Mouse (Mus musculus): ENCODE measurements around the gene Lrrn4cl. TPM values are rescaled to one million over a fixed set of nuclear protein-coding genes. Genes with fewer than 3 reads are reported as not detected.

The Lrrn4cl gene
- polyA plus RNA-seq (2012; rRNA removed), result 0.37 and 0.40 TPM in 2 replicates

DNA sequence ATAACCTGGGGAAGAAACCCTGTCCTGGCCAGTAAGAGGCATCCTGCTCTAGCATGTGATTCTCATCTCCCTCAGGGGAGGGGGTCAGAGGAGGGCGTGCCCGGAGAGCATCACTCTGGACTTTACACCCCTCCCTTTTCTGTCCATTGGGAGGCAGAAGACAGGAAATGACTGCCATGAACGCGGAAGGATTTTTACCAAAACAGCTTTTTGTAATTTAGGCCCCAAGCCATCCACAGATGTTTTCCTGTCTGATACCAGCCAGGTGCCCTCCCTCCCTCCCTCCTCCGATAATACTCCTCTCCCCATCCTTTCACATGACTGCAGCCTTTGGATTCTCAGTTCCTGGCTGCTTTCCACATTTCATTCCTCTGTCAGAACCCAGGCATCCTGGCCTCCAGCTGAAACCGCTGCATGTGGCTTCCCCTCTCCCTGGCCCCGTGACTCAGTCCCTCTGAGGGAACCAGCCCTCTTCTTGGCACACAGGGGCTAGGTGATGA lies at the start of gene Lrrn4cl:
TSS of gene Lrrn4cl (plus strand) at position 367 of the 500 bp plus-strand sequence.
- Histone ChIP-seq H3K27ac (ENCODE audit: control insufficient read depth, insufficient read depth, low read depth, low read length) (no peak within 1 kb of the TSS), H3K4me3 (ENCODE audit: control insufficient read depth, low read depth, low read length) (no peak within 1 kb of the TSS), H3K27me3 (ENCODE audit: control insufficient read depth, insufficient read depth, low read length) (no peaks in the 10 kb centered on the region), H3K36me3 (ENCODE audit: control insufficient read depth, insufficient read depth, low read length) (no peaks in the 10 kb centered on the region), H3K4me1 (ENCODE audit: control insufficient read depth, insufficient read depth, low read length) (peaks cover 11% of the 10 kb centered on the region)
- TF ChIP-seq POLR2A (IDR thresholded peaks at IDR 0.05; ENCODE audit: control insufficient read depth, low read depth, low read length) (no peak), CTCF (IDR thresholded peaks at IDR 0.05; ENCODE audit: control insufficient read depth, insufficient read depth, insufficient replicate concordance, low read depth, low read length) (no peak)

GRCm38 (mm10) chr19:8802130-8802821 lies 48.3 kb upstream of the Lrrn4cl start, which contains the start of gene Zbtb3:
Zbtb3 (plus strand) TSS chr19:8802555.
- peak within 1 kb of the TSS; percentile 98 for H3K4me3 ChIP-seq (ENCODE audit: control insufficient read depth, low read depth, low read length)
- TF ChIP-seq POLR2A (IDR thresholded peaks at IDR 0.05; ENCODE audit: control insufficient read depth, low read depth, low read length) (peak; percentile 55), CTCF (IDR thresholded peaks at IDR 0.05; ENCODE audit: control insufficient read depth, insufficient read depth, insufficient replicate concordance, low read depth, low read length) (no peak)

DNA sequence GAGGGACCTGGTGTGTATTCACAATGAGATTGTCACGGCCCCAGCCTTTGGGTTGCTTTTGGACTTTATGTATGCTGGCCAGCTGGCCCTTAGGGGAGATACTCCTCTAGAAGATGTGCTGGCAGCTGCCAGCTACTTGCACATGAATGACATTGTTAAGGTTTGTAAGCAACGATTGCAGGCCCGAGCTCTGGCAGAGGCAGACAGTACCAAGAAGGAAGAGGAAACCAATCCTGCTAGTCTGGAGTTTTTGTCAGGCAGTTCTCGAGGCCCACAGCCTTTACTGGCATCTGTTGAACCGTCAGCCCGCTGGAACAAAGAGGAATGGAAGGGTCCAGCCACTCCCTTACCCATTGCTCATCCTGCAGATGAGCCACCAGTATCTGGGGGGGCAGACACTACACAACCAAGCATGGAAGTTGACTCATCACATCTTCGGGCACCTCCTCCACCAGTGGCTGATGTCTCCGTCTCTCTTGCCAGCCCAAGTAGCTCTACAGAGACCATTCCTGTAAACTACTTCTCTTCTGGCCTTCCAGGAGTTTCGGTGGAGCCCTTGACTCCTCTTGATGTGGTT lies 47.3 kb upstream of the Lrrn4cl start:
- no peak for TF ChIP-seq POLR2A (IDR thresholded peaks at IDR 0.05; ENCODE audit: control insufficient read depth, low read depth, low read length)
- no peak for TF ChIP-seq CTCF (IDR thresholded peaks at IDR 0.05; ENCODE audit: control insufficient read depth, insufficient read depth, insufficient replicate concordance, low read depth, low read length)
- Histone ChIP-seq H3K4me3 (ENCODE audit: control insufficient read depth, low read depth, low read length) (peak overlapping the region; percentile 98), H3K27me3 (ENCODE audit: control insufficient read depth, insufficient read depth, low read length) (no peaks in the 10 kb centered on the region), H3K27ac (ENCODE audit: control insufficient read depth, insufficient read depth, low read depth, low read length) (peak overlapping the region; percentile 98), H3K4me1 (ENCODE audit: control insufficient read depth, insufficient read depth, low read length) (peaks cover 7% of the 10 kb centered on the region), H3K36me3 (ENCODE audit: control insufficient read depth, insufficient read depth, low read length) (no peaks in the 10 kb centered on the region)

More at GRCm38 (mm10) chr19:8802130-8802821, 48.3 kb upstream of the Lrrn4cl start, which contains the start of gene Zbtb3:
- Histone ChIP-seq H3K4me1 (ENCODE audit: control insufficient read depth, insufficient read depth, low read length) (peaks cover 7% of the 10 kb centered on the region), H3K27ac (ENCODE audit: control insufficient read depth, insufficient read depth, low read depth, low read length) (peak within 1 kb of the TSS; percentile 98), H3K36me3 (ENCODE audit: control insufficient read depth, insufficient read depth, low read length) (no peaks in the 10 kb centered on the region), H3K27me3 (ENCODE audit: control insufficient read depth, insufficient read depth, low read length) (no peaks in the 10 kb centered on the region)

GRCm38 (mm10) chr19:8803879-8804660 lies 46.5 kb upstream of the Lrrn4cl start:
- Histone ChIP-seq H3K4me3 (ENCODE audit: control insufficient read depth, low read depth, low read length) (peak overlapping the region; percentile 98), H3K4me1 (ENCODE audit: control insufficient read depth, insufficient read depth, low read length) (peaks cover 7% of the 10 kb centered on the region), H3K27me3 (ENCODE audit: control insufficient read depth, insufficient read depth, low read length) (no peaks in the 10 kb centered on the region), H3K27ac (ENCODE audit: control insufficient read depth, insufficient read depth, low read depth, low read length) (no peak overlapping the region), H3K36me3 (ENCODE audit: control insufficient read depth, insufficient read depth, low read length) (no peaks in the 10 kb centered on the region)
- no peak for TF ChIP-seq CTCF (IDR thresholded peaks at IDR 0.05; ENCODE audit: control insufficient read depth, insufficient read depth, insufficient replicate concordance, low read depth, low read length)
- TF ChIP-seq POLR2A (IDR thresholded peaks at IDR 0.05; ENCODE audit: control insufficient read depth, low read depth, low read length), result peak; percentile 19; the same call in 1 of the 2 replicates

- peaks cover 4% of the 10 kb centered on the region; the same call in 1 of the 2 replicates for H3K36me3 ChIP-seq (ENCODE audit: control insufficient read depth, insufficient read depth, low read length)
- TF ChIP-seq POLR2A (IDR thresholded peaks at IDR 0.05; ENCODE audit: control insufficient read depth, low read depth, low read length), result no peak
- TF ChIP-seq CTCF (IDR thresholded peaks at IDR 0.05; ENCODE audit: control insufficient read depth, insufficient read depth, insufficient replicate concordance, low read depth, low read length), result no peak
- H3K27me3 ChIP-seq (ENCODE audit: control insufficient read depth, insufficient read depth, low read length), result no peaks in the 10 kb centered on the region
- no peak overlapping the region for H3K27ac ChIP-seq (ENCODE audit: control insufficient read depth, insufficient read depth, low read depth, low read length)
- peaks cover 7% of the 10 kb centered on the region for H3K4me1 ChIP-seq (ENCODE audit: control insufficient read depth, insufficient read depth, low read length)
- no peak overlapping the region for H3K4me3 ChIP-seq (ENCODE audit: control insufficient read depth, low read depth, low read length)
Observed at GRCm38 (mm10) chr19:8806810-8807209, 43.8 kb upstream of the Lrrn4cl start.

DNA sequence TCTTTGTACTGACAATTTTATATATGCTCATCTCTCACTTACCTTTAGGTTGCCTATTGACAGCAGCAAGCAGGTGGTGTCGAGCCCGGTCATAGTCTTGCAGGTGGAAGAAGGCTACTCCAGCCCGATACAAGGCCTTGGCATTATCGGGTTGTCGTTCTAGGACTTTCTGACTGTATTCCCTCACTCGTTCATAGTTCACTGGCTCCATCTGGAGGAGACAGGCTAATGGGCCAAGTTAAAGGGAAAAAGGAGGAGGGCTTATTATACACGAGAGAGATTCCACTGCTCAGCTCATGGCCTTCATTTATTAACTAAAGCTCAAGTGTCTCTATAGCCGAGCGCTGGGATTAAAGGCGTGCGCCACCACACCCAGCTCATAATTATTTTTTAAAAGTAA lies 34.8 kb upstream of the Lrrn4cl start:
- no peak overlapping the region for H3K27ac ChIP-seq (ENCODE audit: control insufficient read depth, insufficient read depth, low read depth, low read length)
- no peaks in the 10 kb centered on the region for H3K27me3 ChIP-seq (ENCODE audit: control insufficient read depth, insufficient read depth, low read length)
- H3K4me3 ChIP-seq (ENCODE audit: control insufficient read depth, low read depth, low read length), result no peak overlapping the region
- H3K4me1 ChIP-seq (ENCODE audit: control insufficient read depth, insufficient read depth, low read length), result peaks cover 4% of the 10 kb centered on the region
- peaks cover 5% of the 10 kb centered on the region for H3K36me3 ChIP-seq (ENCODE audit: control insufficient read depth, insufficient read depth, low read length)
- TF ChIP-seq POLR2A (IDR thresholded peaks at IDR 0.05; ENCODE audit: control insufficient read depth, low read depth, low read length), result no peak
- TF ChIP-seq CTCF (IDR thresholded peaks at IDR 0.05; ENCODE audit: control insufficient read depth, insufficient read depth, insufficient replicate concordance, low read depth, low read length), result no peak

DNA sequence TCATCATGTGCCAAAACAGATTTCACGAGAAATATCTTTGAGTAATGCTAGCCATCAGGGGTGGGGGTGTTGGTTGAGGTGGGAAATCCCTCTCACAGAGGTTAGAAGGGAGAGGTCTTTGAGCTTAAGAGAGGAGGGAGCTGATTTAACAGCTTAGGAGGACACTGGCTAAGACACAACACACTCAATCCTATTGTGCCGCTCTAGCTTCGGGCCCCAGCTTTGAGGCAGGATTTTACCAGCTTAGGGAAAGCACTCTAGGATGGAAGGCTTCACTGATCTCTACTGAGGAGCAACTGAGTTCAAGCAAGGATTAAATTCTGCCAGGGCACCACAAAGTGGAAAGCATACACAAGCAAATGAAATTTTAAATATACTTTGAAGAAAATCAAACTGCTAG lies 33.6 kb upstream of the Lrrn4cl start:
- TF ChIP-seq CTCF (IDR thresholded peaks at IDR 0.05; ENCODE audit: control insufficient read depth, insufficient read depth, insufficient replicate concordance, low read depth, low read length), result no peak
- TF ChIP-seq POLR2A (IDR thresholded peaks at IDR 0.05; ENCODE audit: control insufficient read depth, low read depth, low read length), result no peak
- H3K36me3 ChIP-seq (ENCODE audit: control insufficient read depth, insufficient read depth, low read length), result peaks cover 2% of the 10 kb centered on the region
- no peak overlapping the region for H3K4me3 ChIP-seq (ENCODE audit: control insufficient read depth, low read depth, low read length)
- H3K27ac ChIP-seq (ENCODE audit: control insufficient read depth, insufficient read depth, low read depth, low read length), result no peak overlapping the region
- peaks cover 7% of the 10 kb centered on the region for H3K4me1 ChIP-seq (ENCODE audit: control insufficient read depth, insufficient read depth, low read length)
- no peaks in the 10 kb centered on the region for H3K27me3 ChIP-seq (ENCODE audit: control insufficient read depth, insufficient read depth, low read length)

All from testis, adult 2 months (tissue).